Mouse (Mus musculus): ENCODE results near the gene Pcbp3.

DNA sequence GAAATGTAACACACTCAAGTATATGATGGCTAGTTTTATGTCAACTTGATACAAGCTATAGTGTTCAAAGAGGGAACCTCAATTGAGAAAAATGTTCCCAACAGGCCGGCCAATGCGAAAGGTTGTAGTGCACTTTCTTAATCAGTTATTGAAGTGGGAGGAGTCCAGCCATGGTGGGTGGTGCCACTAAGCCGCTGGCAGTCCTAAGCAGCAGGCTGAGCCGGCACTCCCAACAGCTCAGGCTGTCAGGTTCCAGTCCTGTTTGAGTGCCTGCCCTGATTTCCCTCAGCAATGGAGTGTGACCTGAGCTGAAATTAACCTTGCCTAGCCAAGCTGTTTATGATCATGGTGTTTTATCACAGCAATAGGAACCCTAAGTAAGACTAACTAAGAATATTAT, 20.6 kb downstream of the Pcbp3 start:
- no peak for TF ChIP-seq CHD1 (IDR thresholded peaks at IDR 0.05; ENCODE audit: low read depth, low read length)
- TF ChIP-seq PAX5 (IDR thresholded peaks at IDR 0.05; ENCODE audit: low read length): no peak
- no peak for TF ChIP-seq CTCF (conservative IDR thresholded peaks at IDR 0.05 in 1 of 2, IDR thresholded peaks at IDR 0.05 in 1 of 2; ENCODE audit: low read depth in 2 of 2, low read length in 2 of 2)
- no peak for TF ChIP-seq MEF2A (IDR thresholded peaks at IDR 0.05; ENCODE audit: borderline replicate concordance, low read depth, low read length)
- no peak for TF ChIP-seq EP300 (IDR thresholded peaks at IDR 0.05; ENCODE audit: low read length)
- no peak for TF ChIP-seq POLR2A (IDR thresholded peaks at IDR 0.05; ENCODE audit: low read depth, low read length)
- no peak for TF ChIP-seq JUND (conservative IDR thresholded peaks at IDR 0.05; ENCODE audit: low read depth, low read length)
- TF ChIP-seq CHD2 (IDR thresholded peaks at IDR 0.05; ENCODE audit: low read length): no peak
- no peak for TF ChIP-seq KAT2A (IDR thresholded peaks at IDR 0.05; ENCODE audit: insufficient replicate concordance, low read length)
- TF ChIP-seq ZKSCAN1 (IDR thresholded peaks at IDR 0.05; ENCODE audit: borderline replicate concordance, low read depth, low read length): no peak
- TF ChIP-seq POLR2AphosphoS2 (IDR thresholded peaks at IDR 0.05; ENCODE audit: low read depth, low read length): no peak
- TF ChIP-seq SMC3 (IDR thresholded peaks at IDR 0.05; ENCODE audit: low read depth, low read length): no peak
- TF ChIP-seq GABPA (IDR thresholded peaks at IDR 0.05; ENCODE audit: insufficient replicate concordance, low read depth, low read length): no peak

Measured in CH12.LX (cell line).